Mouse (Mus musculus): ENCODE results near the gene Fcna.

The Fcna gene

GRCm38 (mm10) chr2:25607761-25608622, 19.8 kb downstream of the Fcna start, which contains the start of gene Rabl6:
Rabl6 (minus strand) TSS chr2:25608521.
- DNase-seq (ENCODE audit: low read depth) = peak; percentile 92

GRCm38 (mm10) chr2:25602526-25602925, 25.3 kb downstream of the Fcna start:
- DNase-seq (ENCODE audit: low read depth) = no peak

- DNase-seq (ENCODE audit: low read depth) = no peak
Measured at GRCm38 (mm10) chr2:25600037-25600436, 27.8 kb downstream of the Fcna start.

- no peak for DNase-seq (ENCODE audit: low read depth)
Measured at GRCm38 (mm10) chr2:25598749-25599148, 29.1 kb downstream of the Fcna start.

- no peak for DNase-seq (ENCODE audit: low read depth)
Measured at GRCm38 (mm10) chr2:25596765-25597510, 30.9 kb downstream of the Fcna start.

- peak; percentile 54 for DNase-seq (ENCODE audit: low read depth)
Measured at GRCm38 (mm10) chr2:25591863-25592262, 36.0 kb downstream of the Fcna start.

- DNase-seq (ENCODE audit: low read depth) = no peak
Measured at GRCm38 (mm10) chr2:25588227-25588907, 39.5 kb downstream of the Fcna start.

GRCm38 (mm10) chr2:25587290-25587689, 40.5 kb downstream of the Fcna start:
- DNase-seq (ENCODE audit: low read depth) = no peak

DNA sequence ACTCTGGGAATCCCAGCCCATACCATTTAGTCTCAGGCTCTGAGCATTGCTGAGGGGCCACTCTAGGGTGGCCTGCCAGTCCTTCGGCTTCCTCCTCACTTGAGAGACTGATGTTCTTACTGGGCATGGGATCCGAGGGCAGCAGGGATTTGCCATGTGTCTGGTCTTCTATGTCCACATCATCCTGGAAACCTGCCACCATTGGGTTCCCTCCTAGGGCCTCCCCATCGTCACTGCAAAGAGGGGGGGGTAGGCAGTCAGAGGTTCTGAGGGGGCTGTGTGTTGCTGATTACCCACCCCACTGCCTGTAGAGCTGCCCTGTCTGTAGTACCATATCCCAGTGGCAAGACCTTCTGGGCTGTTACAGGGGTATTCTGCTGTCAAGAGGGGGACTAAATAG, 42.2 kb downstream of the Fcna start:
- DNase-seq (ENCODE audit: low read depth) = no peak

DNA sequence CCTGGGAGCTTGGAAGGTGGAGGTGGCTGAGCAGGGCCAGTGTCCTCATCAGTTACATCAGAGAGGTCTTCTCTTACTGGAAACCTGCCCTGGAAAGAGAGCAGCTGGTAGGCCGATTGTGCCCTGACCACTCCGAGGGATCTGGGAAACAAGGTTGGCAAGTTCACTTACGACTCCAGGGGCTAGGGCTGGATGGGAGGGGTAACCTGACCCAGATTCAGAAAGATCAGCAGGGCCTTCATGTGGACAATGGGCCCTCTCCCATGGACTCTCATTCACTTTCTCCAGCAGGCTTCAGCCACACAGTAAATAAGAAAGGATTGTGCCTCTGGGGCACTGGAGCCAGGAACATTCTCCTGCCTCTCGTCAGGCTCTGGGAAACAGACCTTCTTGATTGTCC, 43.0 kb downstream of the Fcna start:
- DNase-seq (ENCODE audit: low read depth) = no peak

GRCm38 (mm10) chr2:25584152-25584551, 43.7 kb downstream of the Fcna start:
- no peak for DNase-seq (ENCODE audit: low read depth)

GRCm38 (mm10) chr2:25583571-25583970, 44.3 kb downstream of the Fcna start:
- no peak for DNase-seq (ENCODE audit: low read depth)

- no peak for DNase-seq (ENCODE audit: low read depth)
Measured at GRCm38 (mm10) chr2:25583120-25583481, 44.7 kb downstream of the Fcna start.

GRCm38 (mm10) chr2:25582466-25583119, 45.2 kb downstream of the Fcna start:
- DNase-seq (ENCODE audit: low read depth) = no peak

DNA sequence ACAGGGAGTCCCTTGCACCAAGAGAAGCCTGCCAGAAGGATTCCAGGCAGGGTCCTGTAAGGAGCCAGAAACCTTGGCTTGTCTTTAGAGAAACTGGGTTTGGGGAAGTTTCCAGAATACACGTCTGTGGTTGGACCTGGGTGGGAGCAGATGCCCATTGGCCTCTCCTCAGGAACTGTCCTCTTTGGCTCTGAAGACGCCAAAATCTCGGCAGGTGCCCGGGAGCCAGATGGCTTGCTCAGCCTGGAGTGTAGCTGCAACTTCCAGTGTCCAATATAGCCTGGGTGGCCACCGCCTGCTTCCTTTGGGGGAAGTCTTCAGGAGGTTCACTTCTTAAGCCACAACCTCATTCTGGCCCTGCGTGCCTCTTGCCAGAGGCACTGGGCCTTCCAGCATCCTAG, 45.9 kb downstream of the Fcna start:
- DNase-seq (ENCODE audit: low read depth) = no peak

- peak; percentile 86 for DNase-seq (ENCODE audit: low read depth)
Measured at GRCm38 (mm10) chr2:25581294-25581864, 46.5 kb downstream of the Fcna start, which contains the start of gene Ajm1. Ajm1 (minus strand) TSS chr2:25581757.

- no peak for DNase-seq (ENCODE audit: low read depth)
Measured at GRCm38 (mm10) chr2:25580621-25581101, 47.2 kb downstream of the Fcna start.

DNA sequence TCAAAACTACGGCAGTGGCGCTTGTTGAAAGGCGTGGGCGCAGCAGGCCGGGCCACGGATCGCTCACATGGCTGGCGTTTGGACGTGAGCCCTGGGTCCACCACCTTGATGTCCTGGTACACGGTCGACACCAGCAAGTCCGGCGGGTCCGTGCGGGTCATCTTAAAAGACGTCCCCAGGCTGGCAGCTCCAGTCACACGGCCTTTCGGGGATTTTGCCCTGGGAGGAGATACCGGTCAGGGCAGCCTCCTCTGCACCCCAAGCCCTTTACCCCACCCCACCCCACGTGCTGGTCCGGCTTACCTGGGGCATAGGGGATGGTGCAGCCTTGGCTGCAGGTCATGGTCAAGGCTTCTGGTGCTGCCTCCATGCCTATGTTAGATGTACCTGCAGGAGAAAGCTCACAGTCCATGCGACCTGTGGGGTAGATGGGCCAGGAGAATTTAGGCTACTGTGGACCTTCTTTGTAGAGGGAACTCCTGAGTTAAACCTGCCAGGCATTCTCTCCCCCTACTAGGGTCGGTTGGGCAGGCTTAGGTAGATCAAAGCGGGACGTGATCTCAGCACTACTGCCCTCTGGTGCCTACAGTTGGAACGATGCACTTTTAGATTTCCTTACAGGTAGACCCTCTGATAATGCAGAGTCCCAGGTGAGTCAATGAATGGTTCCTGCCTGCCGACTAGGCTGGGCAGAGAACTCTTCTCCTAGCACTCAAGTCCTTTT, 47.9 kb downstream of the Fcna start:
- peak; percentile 86 for DNase-seq (ENCODE audit: low read depth)

DNA sequence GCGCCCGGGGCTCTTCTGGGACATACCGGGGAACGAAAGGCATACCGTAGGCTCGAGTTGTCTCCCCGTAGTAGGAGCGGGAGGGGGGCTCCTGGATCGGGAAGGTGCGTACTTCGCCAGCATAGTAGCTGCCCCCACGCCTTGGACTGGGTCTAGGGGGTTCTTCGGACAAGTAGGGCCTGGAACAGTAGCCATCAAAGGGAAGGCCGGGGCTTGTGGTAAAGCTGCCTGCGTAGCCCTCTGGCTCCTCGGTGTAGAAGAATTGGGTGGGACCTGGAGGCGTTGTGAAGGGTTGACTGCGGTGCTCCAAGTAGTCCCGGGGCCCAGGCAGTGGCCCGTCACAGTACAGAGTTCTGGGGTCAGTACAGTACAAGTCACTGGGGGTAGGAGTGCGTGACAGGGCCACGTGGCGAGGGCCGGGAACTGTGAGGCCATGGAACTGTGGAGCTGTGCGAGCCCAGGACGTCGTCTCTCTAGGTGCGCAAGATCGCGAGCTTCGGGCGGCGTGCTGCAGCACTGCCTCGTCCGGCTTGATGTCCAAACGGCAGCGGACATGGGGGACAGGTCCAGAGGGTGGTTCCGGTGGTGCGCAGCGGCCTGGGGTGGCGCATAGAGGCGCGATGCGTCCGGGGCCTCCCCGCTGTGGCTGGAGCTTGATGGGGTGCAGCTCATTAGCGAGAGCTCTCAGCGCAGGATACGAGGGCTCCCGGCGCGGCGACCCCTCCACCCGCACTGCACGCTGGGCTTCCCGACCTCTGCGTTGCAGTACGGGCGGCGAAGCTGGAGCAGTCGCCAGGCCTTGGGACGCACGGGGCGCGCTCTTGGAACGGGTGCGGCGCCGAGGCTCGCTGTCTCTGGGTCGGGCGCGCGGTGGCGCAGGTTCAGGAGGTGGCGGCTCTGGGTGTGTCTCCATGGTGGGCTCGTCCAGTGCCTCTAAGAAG, 48.8 kb downstream of the Fcna start:
- DNase-seq (ENCODE audit: low read depth) = peak; percentile 46

Measured in induced T-regulatory cell, adult 2 months (primary cell).